Mouse (Mus musculus) MEL (cell line): ENCODE measurements around the gene Ctnnbip1. TPM values are rescaled to one million over a fixed set of nuclear protein-coding genes. Genes with fewer than 3 reads are reported as not detected.

Experiments
- DNase-seq: peaks from one replicate; pipeline ENCODE4 v3.0.0; 2011; ENCODE audit warnings: low read depth, low spot score
- H3K27ac ChIP-seq: 2 replicates; pipeline ENCODE4 v1.5.1; 2012; ENCODE audit warnings: low read depth, mild to moderate bottlenecking, control low read depth, low read length, moderate library complexity; ENCODE audit not compliant: control insufficient read depth
- H3K27me3 ChIP-seq, 2 experiments: fragments of 150-350 bp in 1 of 2; sonication (generic) in 1 of 2; 2 replicates each; pipeline ENCODE4 v1.6.1; 2012; ENCODE audit warnings: low read length in 2 of 2, mild to moderate bottlenecking in 2 of 2, improper control_type of control experiment in 1 of 2, moderate library complexity in 1 of 2; ENCODE audit not compliant: insufficient read depth in 2 of 2, control insufficient read depth in 1 of 2
- H3K36me3 ChIP-seq, 2 experiments: 2 replicates each; pipeline ENCODE4 v1.6.1; 2012 to 2014; ENCODE audit warnings: low read length in 2 of 2, improper control_type of control experiment in 1 of 2, inconsistent platforms in 1 of 2, mild to moderate bottlenecking in 1 of 2; ENCODE audit not compliant: insufficient read depth in 2 of 2, control insufficient read depth in 1 of 2
- H3K4me1 ChIP-seq, 2 experiments: fragments of 150-350 bp in 1 of 2; sonication (generic) in 1 of 2; 2 replicates each; pipeline ENCODE4 v1.6.1; 2012; ENCODE audit warnings: low read length in 2 of 2, improper control_type of control experiment in 1 of 2, mild to moderate bottlenecking in 1 of 2; ENCODE audit not compliant: insufficient read depth in 2 of 2, control insufficient read depth in 1 of 2
- H3K4me3 ChIP-seq, 2 experiments: fragments of 150-350 bp in 1 of 2; sonication (generic) in 1 of 2; 2 replicates each; pipeline ENCODE4 v1.5.1; 2012; ENCODE audit warnings: low read depth in 2 of 2, low read length in 2 of 2, mild to moderate bottlenecking in 2 of 2, moderate library complexity in 2 of 2, control low read depth in 1 of 2, improper control_type of control experiment in 1 of 2; ENCODE audit not compliant: control insufficient read depth in 1 of 2, insufficient read depth in 1 of 2
- H3K79me2 ChIP-seq: 2 replicates; pipeline ENCODE4 v1.6.1; 2012; ENCODE audit warnings: mild to moderate bottlenecking, low read length, moderate library complexity; ENCODE audit not compliant: control insufficient read depth, poor library complexity, insufficient read depth
- H3K9ac ChIP-seq: 2 replicates; pipeline ENCODE4 v1.6.1; 2012; ENCODE audit warnings: low read depth, mild to moderate bottlenecking, control low read depth, low read length, moderate library complexity; ENCODE audit not compliant: control insufficient read depth, poor library complexity, severe bottlenecking
- H3K9me3 ChIP-seq: fragments of 150-350 bp; sonication (generic); replicated peaks from 2 replicates; pipeline ENCODE4 v1.6.1; 2012; ENCODE audit warnings: mild to moderate bottlenecking, low read length, improper control_type of control experiment, moderate library complexity; ENCODE audit not compliant: insufficient read depth
- CHD1 ChIP-seq: IDR thresholded peaks from 2 replicates; pipeline ENCODE4 v1.6.1; 2012; ENCODE audit warnings: low read depth, mild to moderate bottlenecking, inconsistent platforms, low read length, improper control_type of control experiment
- CTCF ChIP-seq, 3 experiments: IDR thresholded peaks in 2 of 3; conservative IDR thresholded peaks in 1 of 3; 2 replicates each; pipeline ENCODE4 v1.5.1; 2011 to 2012; ENCODE audit warnings: low read length in 3 of 3, low read depth in 2 of 3, mild to moderate bottlenecking in 2 of 3, improper control_type of control experiment in 1 of 3, inconsistent platforms in 1 of 3, mixed read lengths in 1 of 3, moderate library complexity in 1 of 3; ENCODE audit not compliant: control insufficient read depth in 1 of 3, insufficient read depth in 1 of 3, poor library complexity in 1 of 3, severe bottlenecking in 1 of 3
- ELF1 ChIP-seq: IDR thresholded peaks from 2 replicates; pipeline ENCODE4 v1.6.1; 2014; ENCODE audit warnings: low read depth, mild to moderate bottlenecking, inconsistent platforms, low read length, improper control_type of control experiment, moderate library complexity
- EP300 ChIP-seq, 2 experiments: IDR thresholded peaks; 2 replicates each; pipeline ENCODE4 v1.6.1; 2011; ENCODE audit warnings: improper control_type of control experiment in 2 of 2, low read length in 2 of 2, low read depth in 1 of 2, mild to moderate bottlenecking in 1 of 2
- ETS1 ChIP-seq: IDR thresholded peaks from 2 replicates; pipeline ENCODE4 v1.6.1; 2012; ENCODE audit warnings: low read depth, mild to moderate bottlenecking, inconsistent platforms, low read length, improper control_type of control experiment, moderate library complexity
- MAX ChIP-seq: IDR thresholded peaks from 2 replicates; pipeline ENCODE4 v1.6.1; 2011; ENCODE audit warnings: low read length, improper control_type of control experiment
- MAZ ChIP-seq: IDR thresholded peaks from 2 replicates; pipeline ENCODE4 v1.6.1; 2012; ENCODE audit warnings: low read depth, mild to moderate bottlenecking, inconsistent platforms, low read length, improper control_type of control experiment
- POLR2AphosphoS2 ChIP-seq: IDR thresholded peaks from 2 replicates; pipeline ENCODE4 v1.6.1; 2011; ENCODE audit warnings: low read length, improper control_type of control experiment
- RAD21 ChIP-seq: IDR thresholded peaks from 2 replicates; pipeline ENCODE4 v1.6.1; 2011; ENCODE audit warnings: mild to moderate bottlenecking, low read depth, low read length, improper control_type of control experiment
- RCOR1 ChIP-seq: IDR thresholded peaks from 2 replicates; pipeline ENCODE4 v1.6.1; 2012; ENCODE audit warnings: low read depth, mild to moderate bottlenecking, inconsistent platforms, low read length, improper control_type of control experiment
- SMC3 ChIP-seq: IDR thresholded peaks from 2 replicates; pipeline ENCODE4 v1.6.1; 2011; ENCODE audit warnings: low read depth, low read length, improper control_type of control experiment
- TAL1 ChIP-seq: IDR thresholded peaks from 2 replicates; pipeline ENCODE4 v1.6.1; 2012; ENCODE audit warnings: mild to moderate bottlenecking, inconsistent platforms, low read length, moderate library complexity, mixed read lengths
- TBP ChIP-seq: IDR thresholded peaks from 2 replicates; pipeline ENCODE4 v1.8.0; 2011; ENCODE audit warnings: low read depth, low read length, improper control_type of control experiment
- TCF12 ChIP-seq: IDR thresholded peaks from 2 replicates; pipeline ENCODE4 v1.6.1; 2014; ENCODE audit warnings: low read depth, mild to moderate bottlenecking, inconsistent platforms, low read length, improper control_type of control experiment, moderate library complexity
- UBTF ChIP-seq: IDR thresholded peaks from 2 replicates; pipeline ENCODE4 v1.6.1; 2012; ENCODE audit warnings: low read depth, mild to moderate bottlenecking, inconsistent platforms, low read length, improper control_type of control experiment, moderate library complexity, borderline replicate concordance; ENCODE audit not compliant: insufficient read depth
- USF1 ChIP-seq: IDR thresholded peaks from 2 replicates; pipeline ENCODE4 v1.6.1; 2014; ENCODE audit warnings: low read depth, mild to moderate bottlenecking, inconsistent platforms, low read length, improper control_type of control experiment, moderate library complexity
- ZKSCAN1 ChIP-seq: IDR thresholded peaks from 2 replicates; pipeline ENCODE4 v1.6.1; 2012; ENCODE audit warnings: low read depth, mild to moderate bottlenecking, inconsistent platforms, low read length, improper control_type of control experiment, moderate library complexity
- polyA plus RNA-seq, 2 experiments: library from polyadenylated mRNA; stranded (reverse) in 1 of 2; unstranded in 1 of 2; fragments of >175 nt in 1 of 2; fragments of >200 nt in 1 of 2; gene quantifications; 2 replicates each; pipeline versions ENCODE4 v1.2.1 to v1.2.4; 2012; ENCODE audit warnings: low replicate concordance in 2 of 2, low read depth in 1 of 2; ENCODE audit not compliant: insufficient read length in 2 of 2, insufficient read depth in 1 of 2, missing spikeins in 1 of 2
- total RNA-seq: library from RNA; depleted of rRNA; stranded (reverse); fragments of 300-350 nt; gene quantifications from 2 replicates; pipeline ENCODE4 v1.2.3, GENCODE M21; 2012

Gene Ctnnbip1
- total and polyA plus RNA-seq, 3 experiments, result 12.7 to 20.2 TPM; not detected in 1

DNA sequence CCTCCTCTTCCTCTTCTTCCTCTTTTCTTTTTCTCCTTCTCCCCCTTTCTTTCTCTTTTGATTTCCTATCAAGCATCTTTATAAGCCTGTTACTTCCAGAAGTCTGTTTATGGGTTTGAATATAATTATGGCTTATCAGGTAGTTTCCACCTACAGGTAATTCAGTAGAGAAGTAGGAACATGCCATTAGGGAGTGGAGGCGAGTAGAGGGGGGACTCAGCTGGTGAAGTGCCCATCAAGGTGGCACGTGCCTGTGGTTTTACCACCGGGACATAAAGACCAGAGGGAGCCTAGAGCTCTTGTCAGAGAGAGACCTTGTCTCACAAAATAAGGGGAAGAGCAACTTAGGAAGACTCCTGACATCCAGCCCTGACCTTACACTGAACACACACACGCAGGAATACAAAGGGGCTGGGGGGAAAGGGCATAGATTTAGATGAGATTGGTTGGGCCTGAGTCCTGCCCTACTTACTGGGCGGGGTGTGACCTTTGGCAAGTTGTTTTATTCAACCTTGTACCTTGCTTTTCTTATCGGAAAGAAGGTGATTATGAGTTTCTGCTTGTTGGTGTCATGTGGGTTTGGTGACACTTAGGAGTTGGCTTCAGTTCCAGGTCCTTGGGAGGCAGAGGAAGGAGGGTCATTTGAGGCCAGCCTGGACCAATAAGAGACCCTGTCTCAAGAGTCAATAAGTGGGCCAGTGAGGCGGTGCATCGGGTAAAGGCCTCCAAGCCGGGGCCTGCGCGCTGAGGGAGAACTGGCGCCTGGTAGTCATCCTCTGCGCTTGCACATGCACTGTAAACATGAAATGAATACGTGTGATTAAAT, 28.4 kb upstream of the Ctnnbip1 start:
- Histone ChIP-seq H3K9me3 (no peaks in the 10 kb centered on the region), H3K36me3 (peaks cover 4 to 15% of the 10 kb centered on the region in 2 experiments), H3K9ac (no peak overlapping the region), H3K27ac (no peak overlapping the region), H3K4me1 (peaks cover 0 to 1% of the 10 kb centered on the region in 2 experiments; a peak in 1 of 4 replicates), H3K27me3 (no peaks in the 10 kb centered on the region), H3K4me3 (no peak overlapping the region), H3K79me2 (peaks cover 12% of the 10 kb centered on the region)
- TF ChIP-seq UBTF (no peak), ETS1 (no peak), CTCF (IDR thresholded peaks at IDR 0.05 in 2 of 3, conservative IDR thresholded peaks at IDR 0.05 in 1 of 3; ENCODE audit: control insufficient read depth in 1 of 3, insufficient read depth in 1 of 3, low read depth in 2 of 3, low read length in 3 of 3, poor library complexity in 1 of 3, severe bottlenecking in 1 of 3) (no peak), TCF12 (no peak), TBP (no peak), CHD1 (no peak), USF1 (no peak), MAX (no peak), POLR2AphosphoS2 (no peak), MAZ (no peak), ELF1 (no peak), ZKSCAN1 (no peak), TAL1 (no peak)
- no peak for DNase-seq

DNA sequence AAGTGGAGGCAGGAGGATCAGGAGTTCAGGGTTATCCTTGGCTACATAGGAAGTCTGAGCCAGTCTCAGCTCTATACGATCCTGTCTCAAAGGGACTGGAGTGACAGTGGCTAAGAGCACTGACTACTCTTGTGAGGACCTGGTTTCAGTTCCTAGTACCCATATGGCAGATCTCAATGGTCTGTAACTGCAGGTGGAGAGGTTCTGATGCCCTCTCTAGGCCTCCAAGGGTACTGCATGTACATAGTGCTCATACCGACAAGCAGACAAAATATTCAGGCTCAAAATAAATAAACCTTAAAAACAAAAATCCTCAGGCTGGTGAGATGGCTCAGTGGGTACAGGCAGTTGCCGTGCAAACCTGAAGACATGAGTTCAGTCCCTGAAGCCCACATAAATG, 26.9 kb upstream of the Ctnnbip1 start:
- Histone ChIP-seq H3K36me3 (peaks cover 4 to 17% of the 10 kb centered on the region in 2 experiments), H3K9ac (no peak overlapping the region), H3K4me3 (no peak overlapping the region), H3K9me3 (no peaks in the 10 kb centered on the region), H3K27me3 (no peaks in the 10 kb centered on the region), H3K79me2 (peaks cover 2% of the 10 kb centered on the region; the same call in 1 of the 2 replicates), H3K4me1 (peaks cover 0 to 1% of the 10 kb centered on the region in 2 experiments; a peak in 1 of 4 replicates), H3K27ac (no peak overlapping the region)
- DNase-seq, result peak; percentile 60
- TF ChIP-seq CTCF (IDR thresholded peaks at IDR 0.05 in 2 of 3, conservative IDR thresholded peaks at IDR 0.05 in 1 of 3; ENCODE audit: control insufficient read depth in 1 of 3, insufficient read depth in 1 of 3, low read depth in 2 of 3, low read length in 3 of 3, poor library complexity in 1 of 3, severe bottlenecking in 1 of 3) (peak; percentile 26 to 56 (median 52); a peak in 4 of 6 replicates), RCOR1 (no peak), TAL1 (no peak), RAD21 (peak; percentile 17), EP300 (IDR thresholded peaks at IDR 0.05; ENCODE audit: low read depth in 1 of 2, low read length in 2 of 2) (no peak), TBP (no peak), SMC3 (peak; percentile 35; the same call in 1 of the 2 replicates)
